Mouse (Mus musculus) neural tube, embryonic 14.5 days (tissue): ENCODE results near the gene Abraxas2. TPM values are rescaled to one million over a fixed set of nuclear protein-coding genes. Genes with fewer than 3 reads are reported as not detected.

Source experiments
- ATAC-seq: fragments of 200-750 bp; cut with Nextera tagmentation; 2 replicates; pipeline ENCODE4 v1.8.0; 2017; ENCODE audit warnings: low read depth, mild to moderate bottlenecking, moderate TSS enrichment, moderate library complexity
- H3K27ac ChIP-seq: fragments of 300-500 bp; sonication (generic); 2 replicates; pipeline ENCODE4 v1.5.1; 2014; ENCODE audit warnings: low read depth, mild to moderate bottlenecking, control low read depth, low read length, moderate library complexity, mixed read lengths
- H3K27me3 ChIP-seq: fragments of 300-500 bp; sonication (generic); 2 replicates; pipeline ENCODE4 v1.6.1; 2014; ENCODE audit warnings: low read length; ENCODE audit not compliant: control insufficient read depth, insufficient read depth
- H3K36me3 ChIP-seq: fragments of 300-500 bp; sonication (generic); 2 replicates; pipeline ENCODE4 v1.6.1; 2014; ENCODE audit warnings: low read length, mixed read lengths; ENCODE audit not compliant: control insufficient read depth, insufficient read depth
- H3K4me1 ChIP-seq: fragments of 300-500 bp; sonication (generic); 2 replicates; pipeline ENCODE4 v1.6.1; 2014; ENCODE audit warnings: low read length; ENCODE audit not compliant: control insufficient read depth, insufficient read depth
- H3K4me2 ChIP-seq: fragments of 300-500 bp; sonication (generic); 2 replicates; pipeline ENCODE4 v1.6.1; 2014; ENCODE audit warnings: mild to moderate bottlenecking, low read depth, low read length, control low read depth
- H3K4me3 ChIP-seq: fragments of 300-500 bp; sonication (generic); 2 replicates; pipeline ENCODE4 v1.5.1; 2014; ENCODE audit warnings: low read depth, low read length, control low read depth, mixed read lengths
- H3K9ac ChIP-seq: fragments of 300-500 bp; sonication (generic); replicated peaks from 2 replicates; pipeline ENCODE4 v1.6.1; 2014; ENCODE audit warnings: low read depth, mild to moderate bottlenecking, control low read depth, low read length, mixed read lengths
- H3K9me3 ChIP-seq: fragments of 300-500 bp; sonication (generic); 2 replicates; pipeline ENCODE4 v1.6.1; 2016; ENCODE audit warnings: low read length; ENCODE audit not compliant: control insufficient read depth
- WGBS: fragments of 180-500 bp; shearing (Covaris S2); extraction: QIAGEN DNeasy Blood & Tissue Kit; methylation state at CpG from one replicate; pipeline ENCODE4 v1.1.7; 2014; 5-methylcytosine and 5-hydroxymethylcytosine counted together
- polyA plus RNA-seq: library from polyadenylated mRNA; unstranded; fragments of >200 nt; fragmentation: Nextera tagmentation; extraction: Ambion mirVana; gene quantifications from 2 replicates; pipeline ENCODE4 v1.2.1, GENCODE M21; 2014

Gene Abraxas2
- polyA plus RNA-seq, 1 experiment from 2014 or later: 42.2 TPM

DNA sequence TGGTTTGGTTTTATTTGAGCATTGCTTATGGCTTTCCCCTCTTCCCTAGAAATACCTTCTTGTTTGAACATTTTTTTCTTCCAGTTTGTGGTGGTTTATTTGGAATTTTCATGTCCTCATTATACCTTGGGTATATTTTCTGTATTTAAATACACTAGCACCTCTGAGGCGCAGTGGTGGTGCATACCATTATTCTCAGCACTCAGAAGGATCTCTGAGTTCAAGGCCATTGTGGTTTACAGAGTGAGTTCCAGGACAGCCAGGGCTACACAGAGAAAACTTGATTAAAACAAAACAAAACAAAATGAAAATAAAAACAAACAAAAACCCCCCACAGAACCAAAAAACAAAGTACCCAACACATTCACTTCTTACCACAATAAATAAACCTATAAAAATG, 74.3 kb downstream of the Abraxas2 start:
- Histone ChIP-seq H3K4me1 (peaks cover 12% of the 10 kb centered on the region), H3K9me3 (no peaks in the 10 kb centered on the region), H3K27ac (no peak overlapping the region), H3K9ac (no peak overlapping the region), H3K36me3 (no peaks in the 10 kb centered on the region), H3K4me3 (no peak overlapping the region), H3K27me3 (no peaks in the 10 kb centered on the region), H3K4me2 (no peak overlapping the region)
- ATAC-seq: no peak
- 90% methylated on average over 1 of the region's 1 CpGs for WGBS

Other genes with a start within 250 kb of the Abraxas2 start
- 43.4 and 55.0 TPM in 2 replicates for gene Lhpp, start 248.6 kb upstream of the Abraxas2 start, polyA plus RNA-seq
- gene Fam53b, start 45.3 kb upstream of the Abraxas2 start, polyA plus RNA-seq: 11.8 and 13.7 TPM in 2 replicates
- 83.0 and 97.5 TPM in 2 replicates for gene Eef1akmt2, start 6.6 kb upstream of the Abraxas2 start, polyA plus RNA-seq
- gene Zranb1, start 71.9 kb downstream of the Abraxas2 start, polyA plus RNA-seq: 29.3 and 32.0 TPM in 2 replicates